Mouse (Mus musculus): ENCODE data around the gene Efcab7. TPM values are rescaled to one million over a fixed set of nuclear protein-coding genes. Genes with fewer than 3 reads are reported as not detected.
A peak's percentile ranks its signal among the peaks of the same experiment; 100 is the strongest.

Efcab7 gene
- polyA plus RNA-seq, 1 experiment from 2014 or later, result 23.4 TPM

DNA sequence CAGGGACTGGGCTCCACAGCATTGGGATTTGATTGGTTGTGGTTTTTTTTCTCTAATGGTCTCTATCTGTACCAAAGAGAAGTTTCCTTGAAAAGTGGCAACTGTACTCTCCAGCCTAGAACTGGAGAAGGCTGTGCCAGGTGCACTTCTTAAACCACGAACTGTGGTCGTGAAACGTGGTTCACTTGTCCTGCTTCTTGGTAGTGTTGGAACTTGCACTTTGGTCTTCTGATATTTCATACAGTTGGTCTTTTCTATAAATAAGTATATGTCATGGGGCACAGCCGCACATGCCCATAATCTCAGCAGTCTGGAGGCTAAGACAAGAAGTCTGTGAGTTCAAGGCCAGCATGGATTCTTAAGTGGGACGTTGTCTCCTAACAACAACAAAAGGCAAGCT, 107.3 kb downstream of the Efcab7 start:
- 89% methylated on average over 5 of the region's 5 CpGs for WGBS

DNA sequence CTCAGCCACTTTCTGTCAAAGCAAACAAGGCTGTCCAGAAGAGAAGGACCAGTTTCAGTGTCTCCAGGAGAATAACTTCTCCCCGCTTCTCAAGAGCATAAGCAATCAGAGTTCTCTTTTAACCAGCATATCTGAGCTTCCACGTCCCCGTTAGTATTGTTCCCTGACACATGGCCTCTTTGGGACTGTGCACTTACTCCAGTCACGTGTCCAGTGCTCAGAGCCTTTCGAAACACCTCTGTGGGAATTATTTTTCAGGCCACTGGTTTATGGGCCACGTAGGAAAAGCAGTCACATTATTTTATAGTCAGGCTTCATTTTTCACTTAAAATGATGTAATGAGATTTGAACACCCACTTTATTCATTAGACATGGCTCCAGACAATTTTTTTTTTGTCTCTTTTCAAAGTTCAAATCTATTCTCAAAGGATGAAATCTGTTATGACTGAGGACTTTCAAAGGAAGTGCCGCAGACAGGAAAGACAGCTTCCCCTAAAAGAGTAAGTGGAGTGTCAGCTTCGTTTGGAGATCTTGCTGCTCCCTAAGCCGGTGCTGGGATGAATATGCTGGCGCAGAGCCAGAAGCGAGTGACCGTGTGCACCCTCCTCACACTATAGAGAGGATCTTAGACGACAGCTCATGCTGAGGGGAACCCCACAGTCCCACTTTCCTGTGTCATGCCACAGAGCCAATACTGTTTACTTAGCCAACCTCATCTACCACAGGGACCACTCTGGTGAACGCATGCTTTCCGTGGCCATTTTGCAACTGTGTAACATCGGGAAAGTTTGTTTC, 110.9 kb downstream of the Efcab7 start:
- Histone ChIP-seq H3K4me2 (ENCODE audit: low read depth, low read length) (no peak overlapping the region), H3K9me3 (ENCODE audit: control insufficient read depth, low read length) (no peaks in the 10 kb centered on the region), H3K4me3 (ENCODE audit: low read depth, low read length) (no peak overlapping the region), H3K36me3 (ENCODE audit: control insufficient read depth, insufficient read depth, low read length) (no peaks in the 10 kb centered on the region), H3K27ac (replicated peaks; ENCODE audit: low read depth, low read length) (no peak overlapping the region), H3K27me3 (replicated peaks; ENCODE audit: control insufficient read depth, insufficient read depth, low read length) (no peaks in the 10 kb centered on the region), H3K4me1 (ENCODE audit: control insufficient read depth, insufficient read depth, low read length) (no peaks in the 10 kb centered on the region), H3K9ac (ENCODE audit: low read depth, low read length) (no peak overlapping the region)
- ATAC-seq (ENCODE audit: low read depth) (0 out of 2 replicates have a peak, but pooled peaks have one; percentile 24), DNase-seq (ENCODE audit: low spot score) (peak; percentile 50)
- 56% methylated on average over 16 of the region's 16 CpGs for WGBS

More for the DNA sequence above, 107.3 kb downstream of the Efcab7 start:
- Histone ChIP-seq H3K4me3 (ENCODE audit: low read depth, low read length) (no peak overlapping the region), H3K27me3 (replicated peaks; ENCODE audit: control insufficient read depth, insufficient read depth, low read length) (no peaks in the 10 kb centered on the region), H3K9ac (ENCODE audit: low read depth, low read length) (no peak overlapping the region), H3K27ac (replicated peaks; ENCODE audit: low read depth, low read length) (no peak overlapping the region), H3K4me2 (ENCODE audit: low read depth, low read length) (no peak overlapping the region), H3K36me3 (ENCODE audit: control insufficient read depth, insufficient read depth, low read length) (no peaks in the 10 kb centered on the region), H3K4me1 (ENCODE audit: control insufficient read depth, insufficient read depth, low read length) (0 out of 2 replicates have a peak, but pooled peaks cover under 1% of the 10 kb centered on the region), H3K9me3 (ENCODE audit: control insufficient read depth, low read length) (no peaks in the 10 kb centered on the region)
- ATAC-seq (ENCODE audit: low read depth), result no peak
- no peak for DNase-seq (ENCODE audit: low spot score)

DNA sequence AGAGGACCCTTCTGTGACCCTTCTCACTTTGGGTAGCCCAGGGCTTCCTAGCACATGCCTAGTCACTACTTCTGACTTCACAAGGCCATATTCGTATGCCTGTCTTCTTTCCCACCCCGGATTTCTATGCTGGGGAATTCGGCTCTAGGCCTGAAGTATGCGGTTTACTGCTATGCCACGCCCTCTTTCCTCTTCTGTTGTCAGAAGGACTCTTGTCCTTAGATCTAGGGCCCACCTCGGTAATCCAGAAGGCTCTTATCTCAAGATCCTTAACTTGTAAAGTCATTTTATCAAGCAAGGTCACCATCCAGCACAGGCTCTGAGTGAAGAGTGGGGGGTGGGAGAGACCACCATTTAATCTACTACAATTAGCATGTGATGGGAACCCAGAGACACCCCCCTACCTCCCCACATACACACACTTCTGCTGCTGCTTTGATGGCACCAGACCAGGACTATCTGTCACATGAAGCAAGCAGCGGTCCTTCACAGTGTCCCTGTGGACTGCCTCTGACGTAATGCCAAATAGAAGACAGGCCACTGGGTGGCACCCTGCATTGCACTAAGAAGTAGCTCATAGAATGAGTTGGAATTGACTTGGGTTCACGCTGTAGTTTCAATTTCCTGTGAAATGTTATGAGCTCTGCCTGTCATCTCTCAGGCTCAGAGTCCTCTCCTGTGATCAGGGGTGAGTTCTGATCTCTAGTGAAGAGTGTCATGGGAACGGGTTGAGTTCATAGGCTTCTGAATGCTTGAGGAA, 112.8 kb downstream of the Efcab7 start:
- no peak for ATAC-seq (ENCODE audit: low read depth)
- 79% methylated on average over 10 of the region's 10 CpGs for WGBS

DNA sequence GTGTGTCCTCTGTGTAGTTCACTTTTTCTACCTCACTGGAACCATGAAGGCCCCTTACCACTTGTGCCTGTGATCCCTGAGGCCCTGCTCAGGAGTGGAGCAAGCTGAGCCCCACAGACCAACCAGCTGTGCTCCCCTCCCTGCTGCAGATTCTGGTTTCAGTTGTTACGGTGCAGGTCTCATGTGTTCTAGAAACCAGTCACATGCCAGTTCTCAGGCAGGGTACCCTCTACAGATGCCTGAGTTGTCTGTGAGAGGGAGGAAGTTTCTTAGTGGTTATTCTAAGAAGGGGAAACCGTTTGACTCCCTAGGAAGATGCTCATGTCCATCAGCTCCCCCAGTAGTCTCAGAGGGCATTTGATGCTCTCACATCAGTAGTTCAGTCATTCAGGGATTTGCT, 115.6 kb downstream of the Efcab7 start:
- Histone ChIP-seq H3K4me2 (ENCODE audit: low read depth, low read length) (no peak overlapping the region), H3K9me3 (ENCODE audit: control insufficient read depth, low read length) (no peaks in the 10 kb centered on the region), H3K9ac (ENCODE audit: low read depth, low read length) (no peak overlapping the region), H3K27ac (replicated peaks; ENCODE audit: low read depth, low read length) (no peak overlapping the region), H3K4me3 (ENCODE audit: low read depth, low read length) (no peak overlapping the region), H3K4me1 (ENCODE audit: control insufficient read depth, insufficient read depth, low read length) (no peaks in the 10 kb centered on the region), H3K36me3 (ENCODE audit: control insufficient read depth, insufficient read depth, low read length) (no peaks in the 10 kb centered on the region), H3K27me3 (replicated peaks; ENCODE audit: control insufficient read depth, insufficient read depth, low read length) (no peaks in the 10 kb centered on the region)
- 48% methylated on average over 2 of the region's 2 CpGs for WGBS
- DNase-seq (ENCODE audit: low spot score), result no peak
- ATAC-seq (ENCODE audit: low read depth), result no peak

More for the DNA sequence above, 112.8 kb downstream of the Efcab7 start:
- no peak overlapping the region for H3K9ac ChIP-seq (ENCODE audit: low read depth, low read length)
- no peaks in the 10 kb centered on the region for H3K9me3 ChIP-seq (ENCODE audit: control insufficient read depth, low read length)
- H3K4me3 ChIP-seq (ENCODE audit: low read depth, low read length), result no peak overlapping the region
- no peaks in the 10 kb centered on the region for H3K36me3 ChIP-seq (ENCODE audit: control insufficient read depth, insufficient read depth, low read length)
- no peak overlapping the region for H3K27ac ChIP-seq (replicated peaks; ENCODE audit: low read depth, low read length)
- no peaks in the 10 kb centered on the region for H3K4me1 ChIP-seq (ENCODE audit: control insufficient read depth, insufficient read depth, low read length)
- DNase-seq (ENCODE audit: low spot score), result no peak
- H3K4me2 ChIP-seq (ENCODE audit: low read depth, low read length), result no peak overlapping the region
- no peaks in the 10 kb centered on the region for H3K27me3 ChIP-seq (replicated peaks; ENCODE audit: control insufficient read depth, insufficient read depth, low read length)

DNA sequence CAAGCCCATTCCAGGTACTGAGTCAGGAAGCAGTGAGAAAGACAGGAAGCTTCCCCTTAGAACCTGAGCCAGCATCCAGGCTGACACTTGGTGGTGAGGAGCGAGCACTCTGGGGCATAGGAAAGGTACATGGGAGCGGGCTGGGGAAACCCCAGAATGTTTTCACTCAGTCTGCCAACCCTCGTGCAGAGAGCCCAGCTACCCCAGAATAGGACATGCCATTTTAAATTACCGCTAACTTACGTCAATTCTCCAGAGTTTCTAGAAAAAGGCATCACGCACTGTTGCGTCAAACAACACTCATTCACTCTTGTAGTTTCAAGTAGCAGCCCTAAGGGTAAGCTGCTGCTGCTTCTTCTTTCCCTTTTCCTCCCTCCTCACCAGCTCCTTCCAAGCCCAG, 116.0 kb downstream of the Efcab7 start:
- H3K4me1 ChIP-seq (ENCODE audit: control insufficient read depth, insufficient read depth, low read length), result no peaks in the 10 kb centered on the region
- no peaks in the 10 kb centered on the region for H3K27me3 ChIP-seq (replicated peaks; ENCODE audit: control insufficient read depth, insufficient read depth, low read length)
- no peaks in the 10 kb centered on the region for H3K36me3 ChIP-seq (ENCODE audit: control insufficient read depth, insufficient read depth, low read length)
- H3K9me3 ChIP-seq (ENCODE audit: control insufficient read depth, low read length), result no peaks in the 10 kb centered on the region
- H3K27ac ChIP-seq (replicated peaks; ENCODE audit: low read depth, low read length), result no peak overlapping the region
- no peak overlapping the region for H3K4me3 ChIP-seq (ENCODE audit: low read depth, low read length)
- 86% methylated on average over 7 of the region's 7 CpGs for WGBS
- no peak overlapping the region for H3K9ac ChIP-seq (ENCODE audit: low read depth, low read length)
- DNase-seq (ENCODE audit: low spot score), result no peak
- no peak for ATAC-seq (ENCODE audit: low read depth)
- no peak overlapping the region for H3K4me2 ChIP-seq (ENCODE audit: low read depth, low read length)

DNA sequence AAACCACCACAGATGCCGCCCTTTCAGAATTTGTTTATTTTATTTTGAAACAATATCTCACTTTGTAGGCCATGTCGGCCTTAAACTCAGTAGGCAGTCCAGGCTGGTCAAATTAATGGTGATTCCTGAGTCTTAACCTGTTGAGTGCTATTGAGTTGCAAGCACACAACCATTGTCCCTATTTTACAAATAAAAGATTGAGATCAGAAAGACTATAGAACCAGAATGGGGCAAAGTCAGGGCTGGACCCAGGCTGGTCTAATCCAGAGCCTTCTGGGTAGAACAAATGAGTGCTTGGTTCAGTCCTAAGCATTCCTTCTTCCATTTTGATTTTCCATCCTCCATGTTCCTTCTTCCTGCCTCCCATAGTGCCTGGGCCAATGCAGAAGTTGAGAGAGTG, 117.5 kb downstream of the Efcab7 start:
- no peak for DNase-seq (ENCODE audit: low spot score)
- no peaks in the 10 kb centered on the region for H3K36me3 ChIP-seq (ENCODE audit: control insufficient read depth, insufficient read depth, low read length)
- H3K27ac ChIP-seq (replicated peaks; ENCODE audit: low read depth, low read length), result no peak overlapping the region
- no peak for ATAC-seq (ENCODE audit: low read depth)
- WGBS, result 77% methylated on average over 2 of the region's 2 CpGs
- no peaks in the 10 kb centered on the region for H3K9me3 ChIP-seq (ENCODE audit: control insufficient read depth, low read length)
- H3K4me3 ChIP-seq (ENCODE audit: low read depth, low read length), result no peak overlapping the region
- no peak overlapping the region for H3K9ac ChIP-seq (ENCODE audit: low read depth, low read length)
- no peaks in the 10 kb centered on the region for H3K4me1 ChIP-seq (ENCODE audit: control insufficient read depth, insufficient read depth, low read length)
- no peak overlapping the region for H3K4me2 ChIP-seq (ENCODE audit: low read depth, low read length)
- no peaks in the 10 kb centered on the region for H3K27me3 ChIP-seq (replicated peaks; ENCODE audit: control insufficient read depth, insufficient read depth, low read length)

DNA sequence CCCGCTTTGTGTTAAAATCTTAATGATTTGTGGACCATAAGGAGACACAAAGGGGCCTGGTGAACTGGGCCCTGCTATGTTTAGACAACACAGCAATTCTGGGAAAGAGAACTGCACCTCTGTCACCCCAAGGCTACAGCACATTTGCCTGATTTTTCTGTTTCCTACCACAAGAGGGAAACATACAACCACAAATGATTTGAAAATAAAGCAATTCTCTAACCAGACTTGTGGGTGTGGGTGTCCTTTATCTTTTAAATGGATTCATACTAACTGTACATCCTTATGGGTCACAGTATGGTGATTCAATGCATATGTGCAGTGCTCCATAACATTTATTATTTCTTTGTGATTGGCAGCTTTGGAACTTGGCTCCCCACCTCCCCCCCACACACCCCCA, 118.2 kb downstream of the Efcab7 start:
- no peak for DNase-seq (ENCODE audit: low spot score)

DNA sequence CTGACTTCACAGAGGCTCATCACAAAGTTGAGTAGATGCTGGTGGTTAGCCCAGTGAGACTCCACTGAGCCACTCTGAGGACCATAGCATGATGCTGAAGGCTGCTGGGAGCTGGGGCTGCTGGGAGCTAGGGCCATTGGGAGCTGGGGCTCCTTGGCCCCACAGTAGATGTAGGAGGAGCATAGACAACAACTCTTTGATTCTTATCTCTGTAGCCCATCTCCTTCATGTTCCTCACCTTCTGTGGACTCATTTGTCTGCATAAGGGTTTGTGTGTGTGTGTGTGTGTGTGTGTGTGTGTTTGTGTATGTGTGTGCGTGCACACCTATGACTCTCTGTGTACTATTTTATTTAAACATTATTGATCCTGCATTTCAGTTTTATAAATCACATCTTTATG, 118.9 kb downstream of the Efcab7 start:
- Histone ChIP-seq H3K4me3 (ENCODE audit: low read depth, low read length) (no peak overlapping the region), H3K27ac (replicated peaks; ENCODE audit: low read depth, low read length) (no peak overlapping the region), H3K4me1 (ENCODE audit: control insufficient read depth, insufficient read depth, low read length) (no peaks in the 10 kb centered on the region), H3K36me3 (ENCODE audit: control insufficient read depth, insufficient read depth, low read length) (no peaks in the 10 kb centered on the region), H3K9ac (ENCODE audit: low read depth, low read length) (no peak overlapping the region), H3K27me3 (replicated peaks; ENCODE audit: control insufficient read depth, insufficient read depth, low read length) (no peaks in the 10 kb centered on the region), H3K9me3 (ENCODE audit: control insufficient read depth, low read length) (no peaks in the 10 kb centered on the region), H3K4me2 (ENCODE audit: low read depth, low read length) (no peak overlapping the region)
- ATAC-seq (ENCODE audit: low read depth) (no peak), DNase-seq (ENCODE audit: low spot score) (no peak)
- WGBS, result 89% methylated on average over 1 of the region's 1 CpGs

More for the DNA sequence above, 118.2 kb downstream of the Efcab7 start:
- no peaks in the 10 kb centered on the region for H3K4me1 ChIP-seq (ENCODE audit: control insufficient read depth, insufficient read depth, low read length)
- H3K9me3 ChIP-seq (ENCODE audit: control insufficient read depth, low read length), result no peaks in the 10 kb centered on the region
- H3K27me3 ChIP-seq (replicated peaks; ENCODE audit: control insufficient read depth, insufficient read depth, low read length), result no peaks in the 10 kb centered on the region
- no peak overlapping the region for H3K9ac ChIP-seq (ENCODE audit: low read depth, low read length)
- H3K4me2 ChIP-seq (ENCODE audit: low read depth, low read length), result no peak overlapping the region
- no peak overlapping the region for H3K4me3 ChIP-seq (ENCODE audit: low read depth, low read length)
- no peaks in the 10 kb centered on the region for H3K36me3 ChIP-seq (ENCODE audit: control insufficient read depth, insufficient read depth, low read length)
- H3K27ac ChIP-seq (replicated peaks; ENCODE audit: low read depth, low read length), result no peak overlapping the region
- no peak for ATAC-seq (ENCODE audit: low read depth)
- 71% methylated on average over 1 of the region's 1 CpGs for WGBS

Measured in embryonic facial prominence, embryonic 14.5 days (tissue).